Mouse (Mus musculus) embryonic facial prominence, embryonic 13.5 days (tissue): Measurements from ENCODE around the gene Fcrl6. TPM values are rescaled to one million over a fixed set of nuclear protein-coding genes. Genes with fewer than 3 reads are reported as not detected.
A peak's percentile ranks its signal among the peaks of the same experiment; 100 is the strongest.

Experiments
- ATAC-seq: fragments of 200-750 bp; cut with Nextera tagmentation; 2 replicates; pipeline ENCODE4 v1.8.0; 2017; ENCODE audit warnings: low read depth; ENCODE audit not compliant: insufficient number of reproducible peaks, insufficient read depth, low FRiP score, low TSS enrichment
- H3K27ac ChIP-seq: fragments of 300-500 bp; sonication (generic); 2 replicates; pipeline ENCODE4 v1.5.1; 2015; ENCODE audit warnings: moderate library complexity, mild to moderate bottlenecking, inconsistent platforms
- H3K27me3 ChIP-seq: fragments of 300-500 bp; sonication (generic); 2 replicates; pipeline ENCODE4 v1.6.1; 2015; ENCODE audit warnings: mild to moderate bottlenecking, inconsistent platforms
- H3K36me3 ChIP-seq: fragments of 300-500 bp; sonication (generic); 2 replicates; pipeline ENCODE4 v1.6.1; 2015; ENCODE audit warnings: mild to moderate bottlenecking, inconsistent platforms
- H3K4me1 ChIP-seq: fragments of 300-500 bp; sonication (generic); 2 replicates; pipeline ENCODE4 v1.6.1; 2015; ENCODE audit warnings: inconsistent platforms
- H3K4me2 ChIP-seq: fragments of 300-500 bp; sonication (generic); 2 replicates; pipeline ENCODE4 v1.6.1; 2015; ENCODE audit warnings: moderate library complexity, mild to moderate bottlenecking, inconsistent platforms
- H3K4me3 ChIP-seq: fragments of 300-500 bp; sonication (generic); 2 replicates; pipeline ENCODE4 v1.5.1; 2015; ENCODE audit warnings: mild to moderate bottlenecking, inconsistent platforms
- H3K9ac ChIP-seq: fragments of 300-500 bp; sonication (generic); 2 replicates; pipeline ENCODE4 v1.6.1; 2015; ENCODE audit warnings: mild to moderate bottlenecking, inconsistent platforms
- H3K9me3 ChIP-seq: fragments of 300-500 bp; sonication (generic); 2 replicates; pipeline ENCODE4 v1.6.1; 2016; ENCODE audit warnings: inconsistent platforms
- WGBS: fragments of 180-500 bp; shearing (Covaris S2); methylation state at CpG from one replicate; pipeline ENCODE4 v1.1.7; 2015; ENCODE audit warnings: mixed read lengths; 5-methylcytosine and 5-hydroxymethylcytosine counted together
- polyA plus RNA-seq: library from polyadenylated mRNA; unstranded; fragments of >200 nt; fragmentation: Nextera tagmentation; extraction: Ambion mirVana; gene quantifications from 2 replicates; pipeline ENCODE4 v1.2.1, GENCODE M21; 2015

Gene Fcrl6
- polyA plus RNA-seq, result 0.74 and 0.88 TPM in 2 replicates

- 75% methylated on average over 1 of the region's 1 CpGs for WGBS
- Histone ChIP-seq H3K4me1 (no peaks in the 10 kb centered on the region), H3K27ac (no peak within 1 kb of the TSS), H3K36me3 (no peaks in the 10 kb centered on the region), H3K9me3 (no peaks in the 10 kb centered on the region), H3K4me2 (no peak within 1 kb of the TSS), H3K4me3 (no peak within 1 kb of the TSS), H3K27me3 (0 out of 2 replicates have a peak, but pooled peaks cover 4% of the 10 kb centered on the region), H3K9ac (no peak within 1 kb of the TSS)
- ATAC-seq, result no peak
Observed at GRCm38 (mm10) chr1:172602326-172602725, at the start of gene Fcrl6. TSS of gene Fcrl6 (minus strand) at chr1:172602551.

GRCm38 (mm10) chr1:172651288-172651987, 49.1 kb upstream of the Fcrl6 start:
- H3K4me2 ChIP-seq, result no peak overlapping the region
- WGBS, result 83% methylated on average over 10 of the region's 10 CpGs

GRCm38 (mm10) chr1:172650519-172651287, 48.4 kb upstream of the Fcrl6 start:
- Histone ChIP-seq H3K4me2 (no peak overlapping the region), H3K27ac (no peak overlapping the region), H3K36me3 (no peaks in the 10 kb centered on the region), H3K27me3 (no peaks in the 10 kb centered on the region), H3K4me1 (0 out of 2 replicates have a peak, but pooled peaks cover 3% of the 10 kb centered on the region), H3K4me3 (no peak overlapping the region), H3K9ac (no peak overlapping the region), H3K9me3 (no peaks in the 10 kb centered on the region)
- 52% methylated on average over 8 of the region's 8 CpGs for WGBS
- ATAC-seq, result no peak

More at GRCm38 (mm10) chr1:172651288-172651987, 49.1 kb upstream of the Fcrl6 start:
- H3K9me3 ChIP-seq, result no peaks in the 10 kb centered on the region
- H3K4me3 ChIP-seq, result no peak overlapping the region
- no peak overlapping the region for H3K27ac ChIP-seq
- H3K36me3 ChIP-seq, result no peaks in the 10 kb centered on the region
- no peaks in the 10 kb centered on the region for H3K27me3 ChIP-seq
- H3K4me1 ChIP-seq, result 0 out of 2 replicates have a peak, but pooled peaks cover 3% of the 10 kb centered on the region
- H3K9ac ChIP-seq, result no peak overlapping the region
- no peak for ATAC-seq

GRCm38 (mm10) chr1:172649396-172649795, 47.0 kb upstream of the Fcrl6 start:
- WGBS, result 77% methylated on average over 9 of the region's 9 CpGs
- H3K36me3 ChIP-seq, result no peaks in the 10 kb centered on the region
- no peaks in the 10 kb centered on the region for H3K27me3 ChIP-seq
- H3K4me2 ChIP-seq, result no peak overlapping the region
- H3K9ac ChIP-seq, result no peak overlapping the region
- no peak overlapping the region for H3K4me3 ChIP-seq
- H3K9me3 ChIP-seq, result no peaks in the 10 kb centered on the region
- 0 out of 2 replicates have a peak, but pooled peaks cover 3% of the 10 kb centered on the region for H3K4me1 ChIP-seq
- no peak for ATAC-seq
- no peak overlapping the region for H3K27ac ChIP-seq

GRCm38 (mm10) chr1:172647236-172647635, 44.9 kb upstream of the Fcrl6 start:
- Histone ChIP-seq H3K4me3 (no peak overlapping the region), H3K27me3 (no peaks in the 10 kb centered on the region), H3K4me2 (no peak overlapping the region), H3K4me1 (0 out of 2 replicates have a peak, but pooled peaks cover 3% of the 10 kb centered on the region), H3K36me3 (no peaks in the 10 kb centered on the region), H3K9me3 (no peaks in the 10 kb centered on the region), H3K27ac (no peak overlapping the region), H3K9ac (no peak overlapping the region)
- no peak for ATAC-seq
- 14% methylated on average over 4 of the region's 4 CpGs for WGBS

- H3K27me3 ChIP-seq, result 0 out of 2 replicates have a peak, but pooled peaks cover 3% of the 10 kb centered on the region
- no peaks in the 10 kb centered on the region for H3K9me3 ChIP-seq
- no peak overlapping the region for H3K4me3 ChIP-seq
- no peaks in the 10 kb centered on the region for H3K36me3 ChIP-seq
- no peak overlapping the region for H3K4me2 ChIP-seq
- 49% methylated on average over 2 of the region's 2 CpGs for WGBS
- no peak overlapping the region for H3K9ac ChIP-seq
- H3K4me1 ChIP-seq, result no peaks in the 10 kb centered on the region
- 0 out of 2 replicates have a peak overlapping the region, but pooled peaks have one; percentile 51 for H3K27ac ChIP-seq
- no peak for ATAC-seq
Observed at GRCm38 (mm10) chr1:172638781-172639180, 36.4 kb upstream of the Fcrl6 start.

GRCm38 (mm10) chr1:172637801-172638200, 35.5 kb upstream of the Fcrl6 start:
- no peak for ATAC-seq
- 61% methylated on average over 4 of the region's 4 CpGs for WGBS

GRCm38 (mm10) chr1:172636266-172636665, 33.9 kb upstream of the Fcrl6 start:
- no peak overlapping the region for H3K9ac ChIP-seq
- 83% methylated on average over 5 of the region's 5 CpGs for WGBS
- ATAC-seq, result no peak

More at GRCm38 (mm10) chr1:172637801-172638200, 35.5 kb upstream of the Fcrl6 start:
- no peak overlapping the region for H3K9ac ChIP-seq
- H3K36me3 ChIP-seq, result no peaks in the 10 kb centered on the region
- H3K27me3 ChIP-seq, result 0 out of 2 replicates have a peak, but pooled peaks cover 3% of the 10 kb centered on the region
- H3K4me3 ChIP-seq, result no peak overlapping the region
- H3K4me2 ChIP-seq, result no peak overlapping the region
- H3K4me1 ChIP-seq, result no peaks in the 10 kb centered on the region
- no peak overlapping the region for H3K27ac ChIP-seq
- H3K9me3 ChIP-seq, result no peaks in the 10 kb centered on the region

GRCm38 (mm10) chr1:172635258-172635657, 32.9 kb upstream of the Fcrl6 start:
- H3K9me3 ChIP-seq, result no peaks in the 10 kb centered on the region
- no peaks in the 10 kb centered on the region for H3K27me3 ChIP-seq
- H3K4me3 ChIP-seq, result no peak overlapping the region
- H3K9ac ChIP-seq, result no peak overlapping the region
- peaks cover 2% of the 10 kb centered on the region; the same call in 1 of the 2 replicates for H3K4me1 ChIP-seq
- no peaks in the 10 kb centered on the region for H3K36me3 ChIP-seq
- no peak for ATAC-seq
- no peak overlapping the region for H3K27ac ChIP-seq
- WGBS, result 57% methylated on average over 4 of the region's 4 CpGs
- no peak overlapping the region for H3K4me2 ChIP-seq

More at GRCm38 (mm10) chr1:172636266-172636665, 33.9 kb upstream of the Fcrl6 start:
- H3K4me2 ChIP-seq, result no peak overlapping the region
- H3K4me3 ChIP-seq, result no peak overlapping the region
- 0 out of 2 replicates have a peak, but pooled peaks cover 3% of the 10 kb centered on the region for H3K27me3 ChIP-seq
- no peaks in the 10 kb centered on the region for H3K36me3 ChIP-seq
- H3K9me3 ChIP-seq, result no peaks in the 10 kb centered on the region
- H3K4me1 ChIP-seq, result no peaks in the 10 kb centered on the region
- H3K27ac ChIP-seq, result no peak overlapping the region

- H3K4me3 ChIP-seq, result no peak overlapping the region
- no peaks in the 10 kb centered on the region for H3K9me3 ChIP-seq
- no peak overlapping the region for H3K9ac ChIP-seq
- peaks cover 13% of the 10 kb centered on the region for H3K4me1 ChIP-seq
- no peak for ATAC-seq
- H3K36me3 ChIP-seq, result no peaks in the 10 kb centered on the region
- no peak overlapping the region for H3K4me2 ChIP-seq
- H3K27me3 ChIP-seq, result no peaks in the 10 kb centered on the region
- H3K27ac ChIP-seq, result peak overlapping the region; percentile 2; the same call in 1 of the 2 replicates
- 92% methylated on average over 2 of the region's 2 CpGs for WGBS
Observed at GRCm38 (mm10) chr1:172634136-172634535, 31.8 kb upstream of the Fcrl6 start.

GRCm38 (mm10) chr1:172632451-172633326, 30.3 kb upstream of the Fcrl6 start, which contains the start of gene Dusp23:
TSS of gene Dusp23 (minus strand) at chr1:172632962.
- H3K9me3 ChIP-seq, result no peaks in the 10 kb centered on the region
- no peaks in the 10 kb centered on the region for H3K27me3 ChIP-seq
- peaks cover 13% of the 10 kb centered on the region for H3K4me1 ChIP-seq
- peak within 1 kb of the TSS; percentile 85 for H3K27ac ChIP-seq
- H3K36me3 ChIP-seq, result no peaks in the 10 kb centered on the region
- WGBS, result under 1% methylated on average over 53 of the region's 53 CpGs
- ATAC-seq, result peak; percentile 98
- peak within 1 kb of the TSS; percentile 78 for H3K9ac ChIP-seq
- peak within 1 kb of the TSS; percentile 80 for H3K4me2 ChIP-seq
- peak within 1 kb of the TSS; percentile 74 for H3K4me3 ChIP-seq
